Mouse (Mus musculus) brain, embryonic 18.5 days (tissue): ENCODE measurements at regions not wholly inside any gene's neighbourhood (a gene's known extent, or its start where the extent isn't known, plus 50 kb on each side); places are given as distances from the start of the nearest gene placed in this dataset.

Experiments used
- DNase-seq: peaks from one replicate; pipeline ENCODE4 v3.0.0-alpha.2; 2012; ENCODE audit warnings: low read depth, low spot score

- no peak for DNase-seq
These were observed 154.9 kb upstream of the Gm34302 start for GRCm38 (mm10) chr3:63638572-63638971.

GRCm38 (mm10) chr3:63637913-63638312, 154.2 kb upstream of the Gm34302 start:
- no peak for DNase-seq

GRCm38 (mm10) chr3:63627724-63628123, 144.0 kb upstream of the Gm34302 start:
- no peak for DNase-seq

GRCm38 (mm10) chr3:63616127-63616526, 132.4 kb upstream of the Gm34302 start:
- no peak for DNase-seq

- DNase-seq = peak; percentile 39
These were observed 130.0 kb upstream of the Gm34302 start for GRCm38 (mm10) chr3:63613652-63614051.

- DNase-seq = no peak
These were observed 129.2 kb upstream of the Gm34302 start for GRCm38 (mm10) chr3:63612767-63613363.

- DNase-seq = no peak
These were observed 126.6 kb upstream of the Gm34302 start for GRCm38 (mm10) chr3:63610113-63610919.

- no peak for DNase-seq
These were observed 125.9 kb upstream of the Gm34302 start for GRCm38 (mm10) chr3:63609454-63610112.

- peak; percentile 26 for DNase-seq
These were observed 99.3 kb upstream of the Gm34302 start for GRCm38 (mm10) chr3:63582717-63583696.

GRCm38 (mm10) chr3:63582180-63582579, 98.5 kb upstream of the Gm34302 start:
- DNase-seq = no peak

- peak; percentile 56 for DNase-seq
These were observed 87.1 kb upstream of the Gm34302 start for GRCm38 (mm10) chr3:63570607-63571353.

GRCm38 (mm10) chr3:63570082-63570481, 86.4 kb upstream of the Gm34302 start:
- DNase-seq = no peak

GRCm38 (mm10) chr3:63569004-63569596, 85.4 kb upstream of the Gm34302 start:
- no peak for DNase-seq

- no peak for DNase-seq
These were observed 84.0 kb upstream of the Gm34302 start for GRCm38 (mm10) chr3:63567726-63568125.

GRCm38 (mm10) chr3:63563057-63563456, 79.4 kb upstream of the Gm34302 start:
- DNase-seq = no peak

GRCm38 (mm10) chr3:63562532-63562931, 78.9 kb upstream of the Gm34302 start:
- DNase-seq = no peak

- DNase-seq = no peak
These were observed 77.1 kb upstream of the Gm34302 start for GRCm38 (mm10) chr3:63560745-63561151.

GRCm38 (mm10) chr3:63556741-63557140, 73.1 kb upstream of the Gm34302 start:
- no peak for DNase-seq

GRCm38 (mm10) chr3:63554872-63555271, 71.2 kb upstream of the Gm34302 start:
- peak; percentile 49 for DNase-seq

GRCm38 (mm10) chr3:63553426-63553825, 69.7 kb upstream of the Gm34302 start:
- DNase-seq = no peak
